Comparison of ENCODE assay signal across 9 mouse cellular contexts in the genomic region with DNA sequence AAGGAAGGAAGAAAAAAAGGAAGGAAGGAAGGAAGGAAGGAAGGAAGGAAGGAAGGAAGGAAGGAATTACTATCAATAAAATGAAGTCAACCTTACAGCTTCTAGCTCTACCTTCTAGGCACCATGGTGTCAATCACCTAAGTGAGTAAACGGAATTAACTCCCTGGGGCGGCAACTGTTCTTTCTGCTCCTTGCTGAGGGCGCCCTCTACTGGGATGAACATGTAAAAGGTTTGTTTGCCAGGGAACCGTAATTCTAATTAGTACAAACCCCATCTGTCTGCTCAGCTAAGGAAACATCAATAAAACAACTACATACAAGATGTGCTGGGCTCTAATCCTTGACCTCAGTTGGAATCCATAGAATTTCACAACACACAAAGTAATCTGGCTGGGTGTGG. TPM values are rescaled to one million over a fixed set of nuclear protein-coding genes. Genes with fewer than 3 reads are reported as not detected.
DNase-seq lines count a peak whose midpoint lies in the region; ATAC-seq and TF ChIP-seq lines count a peak whose summit lies in the region.
"Had no signal": no experiment of that assay in that cellular context is flagged by ENCODE, and none has a peak within 500 bp of the region (broad histone marks: within the 10 kb centered on the region; RNA-seq: fewer than 3 reads in every experiment).

No protein-coding gene starts in this region.

- H3K27me3 ChIP-seq in liver, embryonic 12.5 days (replicated peaks): peaks cover 42% of the 10 kb centered on the region
- no peaks in the 10 kb centered on the region for H3K27me3 ChIP-seq in Patski
- H3K27me3 ChIP-seq: neural tube, embryonic 12.5 days had no signal

- TF ChIP-seq CTCF in Patski (IDR thresholded peaks at IDR 0.05): peak; percentile 89

- ATAC-seq in liver, embryonic 12.5 days: no peak
- ATAC-seq in Patski: no peak

- intact Hi-C loops in left cerebral cortex, postnatal 4 days (cut with DNase I): loop anchor here (5.0 kb wide), 2 partner anchors 46 to 61 kb away; no protein-coding TSS in a partner anchor

- H3K36me3 ChIP-seq in liver, embryonic 12.5 days: no peaks in the 10 kb centered on the region
- H3K36me3 ChIP-seq: neural tube, embryonic 12.5 days had no signal

- H3K4me1 ChIP-seq in liver, embryonic 12.5 days: peaks cover 36% of the 10 kb centered on the region

- H3K4me3 ChIP-seq in liver, embryonic 12.5 days: no peak overlapping the region
- H3K4me3 ChIP-seq: neural tube, embryonic 12.5 days had no signal

- H3K9ac ChIP-seq in liver, embryonic 12.5 days: no peak overlapping the region
- H3K9ac ChIP-seq: neural tube, embryonic 12.5 days had no signal

- WGBS in liver, embryonic 12.5 days (ENCODE audit: insufficient replicate concordance): 2% methylated on average over 4 of the region's 4 CpGs

- no peak overlapping the region for H3K4me2 ChIP-seq in liver, embryonic 12.5 days
- H3K4me2 ChIP-seq: neural tube, embryonic 12.5 days had no signal

- H3K9me3 ChIP-seq in liver, embryonic 12.5 days (replicated peaks): no peaks in the 10 kb centered on the region
- H3K9me3 ChIP-seq: neural tube, embryonic 12.5 days had no signal

- POLR2A ChIA-PET in Patski (lab: Charles Lee): no interaction called here

- H3K27ac ChIP-seq in liver, embryonic 12.5 days: no peak overlapping the region
- H3K27ac ChIP-seq: neural tube, embryonic 12.5 days had no signal

- CTCF ChIA-PET in Patski (lab: Charles Lee): interaction anchor here (1.0 to 4.1 kb wide), 13 partner anchors 11 to 157 kb away, joined by 3 to 19 read pairs (median 5); partner anchors contain the start of gene Tldc1

- in situ Hi-C loops in Patski (cut with MboI; ENCODE audit: low pct_unique_long_range_greater_than_20kb): loop anchor here (5.0 kb wide), 2 partner anchors 61 to 156 kb away; no protein-coding TSS in a partner anchor

- DNase-seq in liver (peak; percentile 75), Patski (ENCODE audit: low read depth, low spot score) (no peak)
- DNase-seq in cerebellum, postnatal 14 days: peak; percentile 87 to 91
- DNase-seq in heart, postnatal 4 days: peak; percentile 86
- DNase-seq in left cerebral cortex, postnatal 4 days: peak; percentile 82
- peak; percentile 90 for DNase-seq in retina, postnatal 1 day
- peak; percentile 72 to 76 for DNase-seq in thymus, postnatal 36 days

RNA-seq across cellular contexts. Expression of gene Cotl1, which starts 3.1 kb away (rescaled TPM):
- polyA plus RNA-seq in liver, embryonic 12.5 days (2016; fragmentation: Nextera tagmentation; extraction: Ambion mirVana): 46.5 and 49.5 TPM in 2 replicates
- 33.3 TPM for polyA plus RNA-seq in Patski (2021)
- total RNA-seq in heart, postnatal 4 days (2021): 10 to 100 TPM; 51.5 to 56.0 TPM
- 100 to 1,000 TPM; 208 to 215 TPM for total RNA-seq in left cerebral cortex, postnatal 4 days (2021)

RNA-seq across cellular contexts. Expression of gene Klhl36, which starts 18.6 kb away (rescaled TPM):
- polyA plus RNA-seq in liver, embryonic 12.5 days (2016; fragmentation: Nextera tagmentation; extraction: Ambion mirVana): 7.0 and 7.7 TPM in 2 replicates
- polyA plus RNA-seq in Patski (2021): 8.6 TPM
- total RNA-seq in heart, postnatal 4 days (2021): 1 to 10 TPM; 4.7 to 4.8 TPM
- total RNA-seq in left cerebral cortex, postnatal 4 days (2021): 10 to 100 TPM in 1 of 2 experiments, 1 to 10 TPM in 1; 8.9 to 11.8 TPM
